Mouse (Mus musculus): ENCODE results near the gene Upk2.

Upk2 gene

GRCm38 (mm10) chr9:44454891-44455220 is at the start of gene Upk2:
Upk2 (minus strand) TSS chr9:44454976.
- DNase-seq (ENCODE audit: low spot score), result no peak

- DNase-seq (ENCODE audit: low spot score), result peak; percentile 85
Observed at GRCm38 (mm10) chr9:44502006-44502405, 47.2 kb upstream of the Upk2 start.

- no peak for DNase-seq (ENCODE audit: low spot score)
Observed at GRCm38 (mm10) chr9:44501206-44501879, 46.6 kb upstream of the Upk2 start.

- no peak for DNase-seq (ENCODE audit: low spot score)
Observed at GRCm38 (mm10) chr9:44500638-44501175, 45.9 kb upstream of the Upk2 start.

GRCm38 (mm10) chr9:44500163-44500533 is 45.4 kb upstream of the Upk2 start:
- no peak for DNase-seq (ENCODE audit: low spot score)

GRCm38 (mm10) chr9:44499356-44500162 is 44.8 kb upstream of the Upk2 start:
- DNase-seq (ENCODE audit: low spot score), result peak; percentile 72

- DNase-seq (ENCODE audit: low spot score), result peak; percentile 91
Observed at GRCm38 (mm10) chr9:44498421-44499355, 43.9 kb upstream of the Upk2 start.

- DNase-seq (ENCODE audit: low spot score), result peak; percentile 92
Observed at GRCm38 (mm10) chr9:44497624-44498377, 43.0 kb upstream of the Upk2 start.

- no peak for DNase-seq (ENCODE audit: low spot score)
Observed at GRCm38 (mm10) chr9:44496803-44497461, 42.2 kb upstream of the Upk2 start.

- no peak for DNase-seq (ENCODE audit: low spot score)
Observed at GRCm38 (mm10) chr9:44495810-44496344, 41.1 kb upstream of the Upk2 start.

GRCm38 (mm10) chr9:44494863-44495809 is 40.4 kb upstream of the Upk2 start:
- DNase-seq (ENCODE audit: low spot score), result no peak

- DNase-seq (ENCODE audit: low spot score), result no peak
Observed at GRCm38 (mm10) chr9:44494261-44494862, 39.6 kb upstream of the Upk2 start.

GRCm38 (mm10) chr9:44492631-44493461 is 38.1 kb upstream of the Upk2 start:
- DNase-seq (ENCODE audit: low spot score), result no peak

- peak; percentile 15 for DNase-seq (ENCODE audit: low spot score)
Observed at GRCm38 (mm10) chr9:44491351-44491750, 36.6 kb upstream of the Upk2 start.

GRCm38 (mm10) chr9:44490086-44490967 is 35.6 kb upstream of the Upk2 start:
- DNase-seq (ENCODE audit: low spot score), result peak; percentile 89

- no peak for DNase-seq (ENCODE audit: low spot score)
Observed at GRCm38 (mm10) chr9:44489651-44490085, 34.9 kb upstream of the Upk2 start.

GRCm38 (mm10) chr9:44488855-44489381 is 34.1 kb upstream of the Upk2 start:
- DNase-seq (ENCODE audit: low spot score), result peak; percentile 70

Measured in yolk sac, embryonic 10.5 days (tissue).